Mouse (Mus musculus): ENCODE data around the gene Olfr954.

The Olfr954 gene

DNA sequence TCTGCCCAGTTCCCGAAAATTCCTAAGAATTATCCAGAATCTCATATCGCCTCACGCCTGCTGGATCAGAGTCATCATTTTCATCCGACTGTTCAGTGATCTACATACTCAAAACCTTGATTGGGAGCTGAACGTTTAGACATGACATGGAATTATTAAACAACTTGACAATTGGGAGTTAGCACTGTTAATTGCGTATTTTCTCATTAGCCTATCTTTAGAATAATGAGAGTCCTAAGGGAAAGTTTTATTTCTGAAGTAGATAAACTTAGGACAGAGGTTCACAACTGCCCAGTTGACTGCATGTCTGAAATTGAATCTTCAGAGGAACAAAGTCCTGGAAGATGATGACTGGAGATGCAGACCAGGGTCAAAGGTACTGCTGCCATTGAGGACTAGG lies at the start of gene Olfr954:
Gene Olfr954 (plus strand): TSS at position 301 of the 400 bp plus-strand sequence.
- DNase-seq (ENCODE audit: low spot score) = no peak

DNA sequence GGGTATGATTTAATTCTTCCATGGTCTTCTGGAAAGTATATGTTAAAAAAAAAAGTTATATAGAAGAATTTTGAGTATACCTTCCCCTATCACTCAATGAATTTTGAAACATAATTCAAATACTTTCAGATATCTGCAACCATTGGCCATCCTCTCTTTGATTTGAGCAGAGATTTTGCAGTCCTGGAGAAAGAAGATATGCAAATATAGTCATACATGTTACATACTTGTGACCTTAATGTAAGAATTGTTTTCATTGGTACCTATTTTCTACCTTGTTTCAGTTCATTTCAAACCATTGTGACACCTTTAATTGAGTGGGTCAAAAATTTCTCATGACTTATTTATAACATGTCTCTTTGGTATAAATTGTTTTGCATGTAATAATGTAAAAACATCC lies 29.5 kb upstream of the Olfr954 start, which contains the start of gene Olfr952:
Gene Olfr952 (minus strand): TSS at position 101 of the 400 bp plus-strand sequence.
- no peak for DNase-seq (ENCODE audit: low spot score)

DNA sequence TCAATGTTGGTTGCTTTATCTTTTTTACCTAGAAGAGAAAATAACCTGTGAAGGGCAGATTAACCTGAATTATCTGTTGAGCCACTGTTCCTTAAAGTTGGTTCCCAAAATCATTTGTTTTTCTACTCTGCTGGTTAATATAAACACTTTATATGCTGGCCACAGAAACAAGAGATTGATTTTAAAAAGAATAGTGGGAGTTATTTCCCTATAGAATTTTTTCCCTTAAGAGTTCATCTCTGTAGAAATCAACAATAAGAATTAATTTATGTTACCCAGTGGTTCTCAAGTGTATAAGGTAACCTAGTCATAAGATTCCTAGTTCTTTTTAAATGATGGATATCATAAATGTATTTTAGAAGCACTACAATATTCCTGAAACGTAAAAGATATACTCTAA lies 15.3 kb downstream of the Olfr954 start, which contains the start of gene Olfr955:
Gene Olfr955 (minus strand): TSS at position 101 of the 400 bp plus-strand sequence.
- no peak for DNase-seq (ENCODE audit: low spot score)

DNA sequence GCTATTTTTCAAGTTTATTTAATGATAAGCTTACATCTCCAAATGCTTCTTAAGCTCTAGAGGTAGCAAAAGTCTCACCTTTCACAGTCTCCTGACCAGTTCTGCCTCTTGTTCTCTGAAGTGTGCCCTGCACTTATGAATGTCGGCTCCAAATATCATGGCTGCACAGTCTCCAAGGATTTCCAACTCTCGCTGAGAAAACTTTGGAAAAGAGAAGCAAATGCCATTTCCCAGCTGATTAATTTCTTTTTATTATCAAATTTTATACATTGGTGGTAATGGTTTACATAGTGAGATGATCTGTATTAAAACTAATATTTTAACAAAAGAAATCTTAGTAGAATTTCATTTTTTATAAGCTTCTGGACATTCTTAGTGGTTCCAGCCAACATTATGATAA lies 37.4 kb downstream of the Olfr954 start, which contains the start of gene Olfr44:
Gene Olfr44 (minus strand): TSS at position 101 of the 400 bp plus-strand sequence.
- DNase-seq (ENCODE audit: low spot score) = no peak

DNA sequence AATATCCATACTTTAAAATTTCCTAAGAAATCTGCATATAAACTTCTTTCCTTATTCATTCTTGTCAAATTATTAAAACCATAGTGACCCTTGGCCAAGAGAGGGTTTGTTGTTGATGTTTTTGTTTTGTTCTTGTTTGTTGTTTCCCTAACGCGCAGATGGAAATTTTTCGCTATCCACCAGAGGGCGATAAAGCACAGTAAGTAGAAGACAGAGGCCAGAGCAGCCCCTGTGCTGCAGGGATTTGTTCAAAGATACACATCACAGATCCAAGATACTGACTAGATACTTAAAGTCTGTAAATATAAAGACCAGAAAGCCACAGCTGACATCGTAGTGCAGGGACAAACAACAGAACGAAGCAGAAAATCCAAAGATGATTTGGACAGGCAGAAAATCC lies 52.5 kb downstream of the Olfr954 start:
- DNase-seq (ENCODE audit: low spot score) = peak; percentile 68

DNA sequence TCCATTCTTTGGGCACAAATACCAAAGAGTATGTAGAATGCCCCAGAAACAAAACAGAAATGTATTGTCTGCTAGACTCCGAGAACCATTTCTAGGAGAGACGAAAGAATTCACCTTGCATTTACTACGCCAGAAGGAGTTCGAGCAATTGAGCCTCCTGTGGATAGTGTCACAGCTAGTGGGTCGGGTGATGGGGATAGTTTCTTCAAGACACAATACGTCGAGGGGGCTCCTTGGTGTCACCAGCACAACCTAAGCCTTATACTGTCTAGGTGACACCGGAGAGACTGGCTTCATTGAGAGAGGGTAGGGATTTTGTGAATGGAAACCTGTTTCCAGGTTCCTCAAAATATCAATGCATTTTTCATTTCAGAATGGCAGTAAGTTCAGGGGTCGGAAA lies 52.9 kb downstream of the Olfr954 start:
- no peak for DNase-seq (ENCODE audit: low spot score)
